Mouse (Mus musculus): ENCODE measurements around the gene Ly6g5c.

GRCm38 (mm10) chr17:35120745-35121142, 12.7 kb downstream of the Ly6g5c start:
- TF ChIP-seq CTCF (IDR thresholded peaks at IDR 0.05; ENCODE audit: low read depth), result no peak
- no peak for TF ChIP-seq EP300 (IDR thresholded peaks at IDR 0.05; ENCODE audit: low read depth)
